8 mouse cellular contexts compared by ENCODE assay signal in the genomic region with DNA sequence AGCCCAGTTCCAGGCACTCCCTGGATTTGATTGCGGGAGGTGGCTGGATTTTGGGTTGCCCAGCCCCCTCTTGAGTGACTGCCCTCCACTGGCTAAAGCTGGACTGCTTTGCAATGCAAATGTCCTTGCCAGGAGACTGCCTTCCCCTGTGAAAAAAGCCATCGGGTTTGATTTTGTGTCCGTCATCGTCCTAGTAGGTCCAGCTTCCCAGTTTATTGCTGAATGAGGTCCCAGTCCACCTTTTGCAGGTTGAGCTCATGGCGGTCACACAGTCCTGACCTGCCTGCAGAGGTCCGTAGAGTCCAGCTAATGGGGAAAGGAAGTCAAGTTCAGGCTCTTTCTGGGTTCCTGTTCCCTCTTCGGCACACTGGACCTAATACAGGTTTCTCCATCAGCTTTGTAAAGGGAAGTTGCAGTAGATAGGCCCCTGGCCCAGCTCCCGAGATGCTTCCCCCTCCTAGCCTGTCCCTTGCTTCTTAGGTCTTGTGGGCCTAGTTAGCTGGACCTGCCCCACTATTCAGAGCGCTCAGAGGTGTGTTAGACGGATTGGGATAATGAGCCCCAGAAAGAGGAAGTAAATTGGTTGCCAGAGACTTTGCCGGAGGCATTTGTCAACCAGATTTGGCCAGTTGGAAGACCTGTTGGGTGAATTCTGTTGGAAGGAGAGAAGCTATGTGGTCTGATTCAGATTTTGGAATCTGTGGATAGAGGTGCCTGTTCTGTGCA. TPM values are rescaled to one million over a fixed set of nuclear protein-coding genes. Genes with fewer than 3 reads are reported as not detected.
DNase-seq lines count a peak whose midpoint lies in the region; ATAC-seq lines count a peak whose summit lies in the region.

No protein-coding gene starts in this region.

- 4% methylated on average over 11 of the region's 11 CpGs for WGBS in forebrain, embryonic 10.5 days
- WGBS in heart, embryonic 16.5 days, result 4% methylated on average over 11 of the region's 11 CpGs
- 3% methylated on average over 11 of the region's 11 CpGs for WGBS in liver, embryonic 16.5 days (ENCODE audit: insufficient replicate concordance)
- 3% methylated on average over 11 of the region's 11 CpGs for WGBS in neural tube, embryonic 13.5 days

- H3K36me3 ChIP-seq in forebrain, embryonic 10.5 days (replicated peaks), result no peaks in the 10 kb centered on the region
- no peaks in the 10 kb centered on the region for H3K36me3 ChIP-seq in heart, embryonic 16.5 days (ENCODE audit: control insufficient read depth, insufficient read depth)
- H3K36me3 ChIP-seq in liver, embryonic 16.5 days (ENCODE audit: control insufficient read depth, insufficient read depth), result no peaks in the 10 kb centered on the region
- no peaks in the 10 kb centered on the region for H3K36me3 ChIP-seq in neural tube, embryonic 13.5 days

- H3K9me3 ChIP-seq in forebrain, embryonic 10.5 days, result no peaks in the 10 kb centered on the region
- H3K9me3 ChIP-seq in heart, embryonic 16.5 days (replicated peaks; ENCODE audit: control insufficient read depth, low read length), result no peaks in the 10 kb centered on the region
- no peaks in the 10 kb centered on the region for H3K9me3 ChIP-seq in liver, embryonic 16.5 days (replicated peaks; ENCODE audit: control insufficient read depth, low read length)
- H3K9me3 ChIP-seq in neural tube, embryonic 13.5 days, result no peaks in the 10 kb centered on the region

- no peak for ATAC-seq in heart, embryonic 16.5 days (replicated peaks; ENCODE audit: extremely low read depth, insufficient read depth, low FRiP score)
- ATAC-seq in liver, embryonic 16.5 days (ENCODE audit: low read depth), result no peak
- no peak for ATAC-seq in neural tube, embryonic 13.5 days (ENCODE audit: low read depth)

- H3K4me2 ChIP-seq in heart, embryonic 16.5 days (ENCODE audit: low read depth, low read length), result peak overlapping the region; percentile 87
- H3K4me2 ChIP-seq in liver, embryonic 16.5 days (ENCODE audit: low read depth, low read length), result peak overlapping the region; percentile 99
- peak overlapping the region; percentile 74 for H3K4me2 ChIP-seq in neural tube, embryonic 13.5 days

- H3K4me3 ChIP-seq in forebrain, embryonic 10.5 days, result peak overlapping the region; percentile 66
- H3K4me3 ChIP-seq in heart, embryonic 16.5 days (ENCODE audit: low read length), result peak overlapping the region; percentile 86
- H3K4me3 ChIP-seq in liver, embryonic 16.5 days (ENCODE audit: low read depth, low read length), result peak overlapping the region; percentile 77
- H3K4me3 ChIP-seq in neural tube, embryonic 13.5 days, result peak overlapping the region; percentile 84

- H3K9ac ChIP-seq in heart, embryonic 16.5 days (ENCODE audit: low read length), result peak overlapping the region; percentile 91
- H3K9ac ChIP-seq in liver, embryonic 16.5 days (ENCODE audit: low read depth, low read length), result peak overlapping the region; percentile 73; the same call in 1 of the 2 replicates
- peak overlapping the region; percentile 95 for H3K9ac ChIP-seq in neural tube, embryonic 13.5 days

- H3K27ac ChIP-seq in forebrain, embryonic 10.5 days, result peak overlapping the region; percentile 79
- peak overlapping the region; percentile 86 for H3K27ac ChIP-seq in heart, embryonic 16.5 days (ENCODE audit: low read length)
- H3K27ac ChIP-seq in liver, embryonic 16.5 days (ENCODE audit: low read length), result peak overlapping the region; percentile 74
- peak overlapping the region; percentile 64 for H3K27ac ChIP-seq in neural tube, embryonic 13.5 days (replicated peaks)

- peak; percentile 63 for DNase-seq in 3T3-L1 (ENCODE audit: low read depth, low spot score)
- DNase-seq in adrenal gland, adult 8-10 months, result peak; percentile 60
- peak; percentile 53 for DNase-seq in forebrain, embryonic 10.5 days (ENCODE audit: extremely low spot score, low spot score)
- peak; percentile 75 for DNase-seq in kidney, postnatal 14 days
- DNase-seq in urinary bladder, postnatal 25 days (ENCODE audit: low spot score), result peak; percentile 31

- H3K4me1 ChIP-seq in forebrain, embryonic 10.5 days, result peaks cover 80% of the 10 kb centered on the region
- H3K4me1 ChIP-seq in heart, embryonic 16.5 days (ENCODE audit: control insufficient read depth, insufficient read depth, low read length), result peaks cover 50% of the 10 kb centered on the region
- peaks cover 29% of the 10 kb centered on the region for H3K4me1 ChIP-seq in liver, embryonic 16.5 days (ENCODE audit: control insufficient read depth, low read depth, low read length)
- peaks cover 71% of the 10 kb centered on the region for H3K4me1 ChIP-seq in neural tube, embryonic 13.5 days (replicated peaks)

- H3K27me3 ChIP-seq in forebrain, embryonic 10.5 days (ENCODE audit: poor library complexity, severe bottlenecking), result no peaks in the 10 kb centered on the region
- H3K27me3 ChIP-seq in heart, embryonic 16.5 days (ENCODE audit: control insufficient read depth, insufficient read depth, low read length), result no peaks in the 10 kb centered on the region
- peaks cover 42% of the 10 kb centered on the region for H3K27me3 ChIP-seq in liver, embryonic 16.5 days (ENCODE audit: control insufficient read depth, insufficient read depth, low read depth, low read length)
- H3K27me3 ChIP-seq in neural tube, embryonic 13.5 days, result no peaks in the 10 kb centered on the region

RNA-seq across cellular contexts. Expression of gene Fam102a, which starts 1.7 kb away (rescaled TPM):
- 10 to 100 TPM; 39.5 to 50.2 (median 47.2) TPM for total RNA-seq in adrenal gland, adult 8-10 months (2022)
- 7.3 and 7.8 TPM in 2 replicates for polyA plus RNA-seq in forebrain, embryonic 10.5 days (2016; fragmentation: Nextera tagmentation; extraction: Ambion mirVana)
- 5.8 and 6.6 TPM in 2 replicates for polyA plus RNA-seq in heart, embryonic 16.5 days (2015; fragmentation: Nextera tagmentation; extraction: Ambion mirVana)
- 1.6 TPM in 2 replicates for polyA plus RNA-seq in liver, embryonic 16.5 days (2015; fragmentation: Nextera tagmentation; extraction: Ambion mirVana)
- 7.9 and 9.1 TPM in 2 replicates for polyA plus RNA-seq in neural tube, embryonic 13.5 days (2015; fragmentation: Nextera tagmentation; extraction: Ambion mirVana)

RNA-seq across cellular contexts. Expression of gene Dpm2, which starts 33.9 kb away (rescaled TPM):
- 10 to 100 TPM; 57.1 to 68.1 (median 62.4) TPM for total RNA-seq in adrenal gland, adult 8-10 months (2022)
- 104 and 105 TPM in 2 replicates for polyA plus RNA-seq in forebrain, embryonic 10.5 days (2016; fragmentation: Nextera tagmentation; extraction: Ambion mirVana)
- 72.1 and 73.0 TPM in 2 replicates for polyA plus RNA-seq in heart, embryonic 16.5 days (2015; fragmentation: Nextera tagmentation; extraction: Ambion mirVana)
- polyA plus RNA-seq in liver, embryonic 16.5 days (2015; fragmentation: Nextera tagmentation; extraction: Ambion mirVana), result 44.8 and 47.9 TPM in 2 replicates
- 128 and 143 TPM in 2 replicates for polyA plus RNA-seq in neural tube, embryonic 13.5 days (2015; fragmentation: Nextera tagmentation; extraction: Ambion mirVana)

RNA-seq across cellular contexts. Expression of gene Pip5kl1, which starts 37.8 kb away (rescaled TPM):
- under 1 TPM in 1 of 4 experiments, not detected in 3; 0.46 TPM for total RNA-seq in adrenal gland, adult 8-10 months (2022)
- 1.8 TPM in 2 replicates for polyA plus RNA-seq in forebrain, embryonic 10.5 days (2016; fragmentation: Nextera tagmentation; extraction: Ambion mirVana)
- polyA plus RNA-seq in heart, embryonic 16.5 days (2015; fragmentation: Nextera tagmentation; extraction: Ambion mirVana), result 0.16 and 0.32 TPM in 2 replicates
- polyA plus RNA-seq in liver, embryonic 16.5 days (2015; fragmentation: Nextera tagmentation; extraction: Ambion mirVana), result not detected in 2 replicates
- 9.2 and 9.4 TPM in 2 replicates for polyA plus RNA-seq in neural tube, embryonic 13.5 days (2015; fragmentation: Nextera tagmentation; extraction: Ambion mirVana)

RNA-seq across cellular contexts. Expression of gene 9430097D07Rik, which starts 38.7 kb away (rescaled TPM):
- not detected for total RNA-seq in adrenal gland, adult 8-10 months (2022)
- polyA plus RNA-seq in forebrain, embryonic 10.5 days (2016; fragmentation: Nextera tagmentation; extraction: Ambion mirVana), result 0.19 and 0.30 TPM in 2 replicates
- not detected in 2 replicates for polyA plus RNA-seq in heart, embryonic 16.5 days (2015; fragmentation: Nextera tagmentation; extraction: Ambion mirVana)
- 0.06 TPM in 1 of 2 replicates, not detected in the other for polyA plus RNA-seq in liver, embryonic 16.5 days (2015; fragmentation: Nextera tagmentation; extraction: Ambion mirVana)
- polyA plus RNA-seq in neural tube, embryonic 13.5 days (2015; fragmentation: Nextera tagmentation; extraction: Ambion mirVana), result 0.50 and 0.71 TPM in 2 replicates

RNA-seq across cellular contexts. Expression of gene St6galnac4, which starts 50.1 kb away (rescaled TPM):
- total RNA-seq in adrenal gland, adult 8-10 months (2022), result 10 to 100 TPM in 3 of 4 experiments, 1 to 10 TPM in 1; 8.5 to 18.9 (median 13.8) TPM
- 15.7 and 17.6 TPM in 2 replicates for polyA plus RNA-seq in forebrain, embryonic 10.5 days (2016; fragmentation: Nextera tagmentation; extraction: Ambion mirVana)
- 40.6 and 40.7 TPM in 2 replicates for polyA plus RNA-seq in heart, embryonic 16.5 days (2015; fragmentation: Nextera tagmentation; extraction: Ambion mirVana)
- polyA plus RNA-seq in liver, embryonic 16.5 days (2015; fragmentation: Nextera tagmentation; extraction: Ambion mirVana), result 6.0 and 7.4 TPM in 2 replicates
- polyA plus RNA-seq in neural tube, embryonic 13.5 days (2015; fragmentation: Nextera tagmentation; extraction: Ambion mirVana), result 25.3 and 25.9 TPM in 2 replicates
